Mouse (Mus musculus): ENCODE measurements at regions not wholly inside any gene's neighbourhood (a gene's known extent, or its start where the extent isn't known, plus 50 kb on each side); places are given as distances from the start of the nearest gene placed in this dataset.

- ATAC-seq (ENCODE audit: insufficient number of reproducible peaks, low FRiP score, low TSS enrichment): no peak
These were observed 2113.7 kb upstream of the 5930422O12Rik start for GRCm38 (mm10) chr8:31314692-31315358.

DNA sequence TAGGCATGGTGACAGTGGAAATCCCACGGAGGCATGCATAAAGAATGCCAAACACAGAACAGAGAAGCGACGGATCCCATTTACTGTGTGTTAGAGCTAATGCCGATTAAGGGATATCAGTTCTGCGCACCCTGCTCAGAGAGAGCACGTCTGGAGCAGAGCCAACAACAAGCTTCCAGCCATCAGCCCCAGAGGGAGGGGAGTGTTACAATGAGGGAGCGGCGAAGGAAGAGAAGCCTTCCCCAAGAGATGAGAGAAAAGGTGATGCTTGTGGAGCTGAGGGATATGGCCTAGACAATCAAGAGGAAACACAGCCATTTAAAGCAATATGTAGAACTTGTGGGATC, 2113.2 kb upstream of the 5930422O12Rik start:
- no peak for ATAC-seq (ENCODE audit: insufficient number of reproducible peaks, low FRiP score, low TSS enrichment)

- no peak for ATAC-seq (ENCODE audit: insufficient number of reproducible peaks, low FRiP score, low TSS enrichment)
These were observed 2094.8 kb upstream of the 5930422O12Rik start for GRCm38 (mm10) chr8:31333545-31334297.

DNA sequence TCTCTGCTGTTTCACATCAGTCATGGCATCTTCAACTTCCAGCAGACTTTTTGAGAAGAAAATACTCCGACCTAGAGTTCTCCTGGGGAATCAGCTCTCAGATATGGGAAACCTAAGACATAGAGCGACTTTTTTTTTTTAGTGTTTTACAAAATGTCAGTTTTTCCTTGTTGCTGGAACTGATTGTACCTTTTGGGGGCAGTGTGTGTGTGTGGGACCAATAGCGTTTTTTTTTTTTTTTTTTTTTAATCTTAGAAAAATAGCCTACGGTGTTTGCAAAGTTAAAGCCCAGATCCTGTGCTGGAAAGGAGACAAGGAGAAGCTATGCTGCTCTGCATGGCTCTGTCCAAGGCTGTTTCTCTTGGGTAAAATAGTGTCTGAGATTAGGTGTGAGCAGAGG, 2080.0 kb upstream of the 5930422O12Rik start:
- ATAC-seq (ENCODE audit: insufficient number of reproducible peaks, low FRiP score, low TSS enrichment): no peak

DNA sequence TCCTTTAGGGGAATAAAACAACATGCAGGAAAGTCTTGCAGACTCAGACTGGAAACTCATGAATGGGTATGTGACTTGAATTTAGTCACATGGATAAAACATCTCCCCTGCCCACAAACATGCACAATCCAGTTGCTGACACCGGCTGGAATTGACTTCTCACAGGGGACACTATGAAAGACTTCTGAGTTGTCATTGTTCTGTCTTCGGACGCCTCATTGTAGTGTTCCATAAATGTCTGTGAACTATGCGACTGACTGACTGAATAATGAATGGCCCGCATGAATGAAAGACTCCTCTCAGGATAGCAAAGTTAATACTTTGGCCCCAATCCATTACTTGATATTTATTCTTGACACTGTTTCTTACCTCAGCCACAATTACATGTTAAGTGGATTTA, 2058.9 kb upstream of the 5930422O12Rik start:
- ATAC-seq (ENCODE audit: insufficient number of reproducible peaks, low FRiP score, low TSS enrichment): no peak

DNA sequence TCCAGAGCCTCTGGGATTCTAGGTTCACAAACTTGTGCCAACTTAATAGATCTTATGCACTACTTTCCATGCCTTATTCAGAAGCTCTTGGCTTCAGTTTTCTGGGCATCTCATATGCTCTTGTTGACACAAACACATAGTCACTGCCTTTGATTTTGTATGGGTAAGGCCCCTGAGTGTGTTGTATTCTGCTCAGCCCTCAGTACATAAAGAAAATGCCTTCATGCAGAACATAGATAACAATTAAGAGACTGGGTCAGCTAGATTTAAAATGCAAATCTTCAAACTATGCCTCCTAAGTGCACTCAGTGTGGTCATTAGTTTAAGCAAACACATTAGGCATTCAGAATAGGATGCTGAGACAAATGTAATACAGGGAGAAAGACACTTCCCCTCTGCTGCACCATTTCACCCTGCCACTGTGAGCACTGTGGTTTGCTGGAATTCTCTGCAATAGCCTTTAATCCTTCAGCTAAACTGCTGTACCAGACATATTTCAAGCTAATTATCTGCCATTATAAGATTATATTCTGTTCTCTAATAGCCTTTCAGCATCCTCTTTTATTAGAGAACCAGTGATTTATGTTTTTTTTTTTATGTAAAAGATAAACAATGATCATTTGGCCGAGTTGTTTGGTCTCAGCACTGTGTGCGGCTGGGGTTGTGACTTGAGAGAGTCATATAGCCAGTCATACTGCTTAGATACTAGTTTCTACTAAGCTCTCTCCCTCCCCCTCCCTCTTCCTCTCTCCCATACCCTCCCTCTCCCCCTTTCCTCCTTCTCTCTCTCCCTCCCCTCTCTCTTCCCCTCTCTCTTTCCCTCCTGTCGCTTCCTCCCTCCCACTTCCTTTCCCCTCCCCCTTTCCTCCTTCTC, 2058.1 kb upstream of the 5930422O12Rik start:
- no peak for ATAC-seq (ENCODE audit: insufficient number of reproducible peaks, low FRiP score, low TSS enrichment)

GRCm38 (mm10) chr8:31371656-31372055, 2056.9 kb upstream of the 5930422O12Rik start:
- ATAC-seq (ENCODE audit: insufficient number of reproducible peaks, low FRiP score, low TSS enrichment): no peak

DNA sequence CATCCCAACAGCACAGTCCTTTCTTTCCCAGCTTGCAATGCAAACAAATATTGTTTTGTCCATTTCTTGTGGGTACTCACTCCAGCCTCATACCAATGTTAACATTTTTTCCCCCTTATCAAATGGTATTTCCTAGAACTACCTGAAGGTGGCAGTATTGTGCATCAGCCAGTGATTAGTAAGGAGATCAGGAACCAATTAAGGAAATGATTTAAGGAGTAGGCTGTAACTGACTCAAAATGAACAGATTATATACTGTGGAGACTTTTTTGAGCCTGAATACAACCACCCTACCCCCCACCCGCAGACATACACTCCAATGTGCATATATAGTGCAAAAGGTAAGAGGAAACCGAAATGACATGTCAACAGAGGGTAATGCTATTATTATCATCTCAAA, 2056.1 kb upstream of the 5930422O12Rik start:
- ATAC-seq (ENCODE audit: insufficient number of reproducible peaks, low FRiP score, low TSS enrichment): no peak

GRCm38 (mm10) chr8:31373140-31373787, 2055.2 kb upstream of the 5930422O12Rik start:
- ATAC-seq (ENCODE audit: insufficient number of reproducible peaks, low FRiP score, low TSS enrichment): no peak

GRCm38 (mm10) chr8:31377698-31378334, 2050.7 kb upstream of the 5930422O12Rik start:
- ATAC-seq (ENCODE audit: insufficient number of reproducible peaks, low FRiP score, low TSS enrichment): no peak

- ATAC-seq (ENCODE audit: insufficient number of reproducible peaks, low FRiP score, low TSS enrichment): no peak
These were observed 2023.7 kb upstream of the 5930422O12Rik start for GRCm38 (mm10) chr8:31404811-31405210.

DNA sequence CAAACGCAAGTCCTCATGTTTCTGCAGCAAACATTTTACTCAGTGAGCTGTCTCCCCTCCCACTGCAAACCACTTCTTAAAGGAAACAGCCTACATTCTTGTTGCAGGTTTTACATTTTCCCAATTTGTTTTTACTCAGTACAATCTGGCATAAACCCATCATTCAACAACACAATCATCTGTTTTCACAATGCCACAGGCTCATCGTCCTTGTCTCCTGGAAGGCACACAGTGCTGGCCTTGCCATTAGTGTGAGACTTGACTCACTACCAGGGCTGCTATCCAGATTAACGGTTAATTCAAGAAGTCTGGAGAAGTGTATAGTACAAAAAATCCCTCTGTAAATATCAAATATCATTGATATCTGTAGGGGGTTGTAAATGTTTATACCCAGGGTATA, 2006.3 kb upstream of the 5930422O12Rik start:
- no peak for ATAC-seq (ENCODE audit: insufficient number of reproducible peaks, low FRiP score, low TSS enrichment)

DNA sequence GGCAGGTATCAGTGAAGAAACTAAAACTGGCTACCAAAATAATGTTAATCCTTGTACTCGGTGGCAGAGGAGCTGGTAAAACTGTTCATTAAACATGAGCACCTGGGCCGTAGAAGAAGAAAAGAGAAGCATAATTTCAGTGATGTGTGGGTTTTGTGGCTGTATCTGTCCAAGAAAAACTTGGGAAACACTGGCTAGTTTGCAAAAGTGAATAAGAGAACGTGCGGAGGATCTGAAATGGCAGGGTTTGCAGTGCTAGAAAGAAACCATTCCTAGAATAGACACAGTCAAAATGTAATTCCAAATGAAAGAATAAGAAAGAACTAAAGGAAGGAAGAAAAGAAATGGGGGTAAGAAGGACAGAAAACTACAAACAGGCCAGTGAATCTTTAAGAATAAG, 2000.8 kb upstream of the 5930422O12Rik start:
- ATAC-seq (ENCODE audit: insufficient number of reproducible peaks, low FRiP score, low TSS enrichment): no peak

DNA sequence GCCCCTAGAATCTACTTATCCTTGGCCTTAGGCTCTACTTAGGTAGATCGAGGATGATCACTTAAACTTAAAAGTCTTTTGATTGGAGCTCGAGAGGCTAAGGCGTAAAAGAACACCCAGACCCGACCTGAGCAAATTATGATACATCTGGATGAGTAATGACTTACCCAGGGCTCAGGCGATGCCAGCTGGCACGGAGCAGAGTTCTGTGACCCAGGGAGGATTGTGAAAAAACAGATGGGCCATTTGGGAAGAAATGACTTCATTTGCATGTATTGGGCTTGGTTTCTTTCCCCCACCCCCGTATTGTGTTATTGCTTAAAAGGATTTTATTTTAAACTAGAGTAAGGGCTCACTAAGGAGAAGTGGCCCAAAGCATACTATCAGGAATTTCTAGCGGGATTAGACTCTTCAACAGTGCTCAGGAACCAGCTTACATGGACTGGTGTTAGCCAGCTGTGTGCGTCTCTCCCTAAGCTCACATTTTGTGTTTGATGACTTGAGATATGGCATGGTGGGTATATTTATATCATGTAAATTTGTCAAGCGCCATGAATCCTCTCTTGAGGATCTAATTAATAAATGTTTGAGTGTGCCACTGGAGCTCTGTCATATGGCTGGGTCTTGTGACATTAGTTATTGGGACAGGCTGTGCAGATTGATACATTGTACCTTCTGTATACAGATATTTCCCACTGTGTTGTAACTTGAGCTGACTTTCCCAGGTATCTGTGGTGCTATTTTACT, 1991.9 kb upstream of the 5930422O12Rik start:
- ATAC-seq (ENCODE audit: insufficient number of reproducible peaks, low FRiP score, low TSS enrichment): no peak

GRCm38 (mm10) chr8:31444834-31445233, 1983.7 kb upstream of the 5930422O12Rik start:
- ATAC-seq (ENCODE audit: insufficient number of reproducible peaks, low FRiP score, low TSS enrichment): no peak

- no peak for ATAC-seq (ENCODE audit: insufficient number of reproducible peaks, low FRiP score, low TSS enrichment)
These were observed 1980.5 kb upstream of the 5930422O12Rik start for GRCm38 (mm10) chr8:31447984-31448383.

GRCm38 (mm10) chr8:31454736-31455391, 1973.6 kb upstream of the 5930422O12Rik start:
- ATAC-seq (ENCODE audit: insufficient number of reproducible peaks, low FRiP score, low TSS enrichment): no peak

DNA sequence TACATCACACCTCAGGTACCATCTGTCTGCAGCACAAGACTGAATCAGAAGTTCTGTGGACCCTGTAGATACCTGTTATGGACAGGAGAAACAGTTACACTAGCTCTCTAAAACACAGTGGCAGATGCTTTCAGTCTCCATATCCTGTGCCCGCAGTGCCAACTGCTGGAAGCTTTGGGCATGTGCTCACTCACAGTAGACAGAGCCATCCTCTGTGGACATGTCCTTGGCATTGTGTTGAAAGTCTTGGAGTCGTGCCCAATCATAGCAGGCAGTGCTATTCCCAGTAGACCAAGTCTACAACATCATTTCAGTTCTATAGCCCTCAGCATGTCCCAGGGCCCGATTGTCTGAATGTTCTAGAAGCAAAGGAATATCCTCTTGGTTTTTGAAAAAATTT, 1968.2 kb upstream of the 5930422O12Rik start:
- ATAC-seq (ENCODE audit: insufficient number of reproducible peaks, low FRiP score, low TSS enrichment): peak; percentile 52; the same call in 1 of the 2 replicates

Measured in cerebellum, adult (tissue).